Mouse (Mus musculus): ENCODE measurements around the gene Dedd.

Dedd gene

GRCm38 (mm10) chr1:171361106-171362103 is 32.5 kb downstream of the Dedd start:
- DNase-seq, result peak; percentile 89 to 91

GRCm38 (mm10) chr1:171365934-171366333 is 37.0 kb downstream of the Dedd start:
- no peak for DNase-seq

DNA sequence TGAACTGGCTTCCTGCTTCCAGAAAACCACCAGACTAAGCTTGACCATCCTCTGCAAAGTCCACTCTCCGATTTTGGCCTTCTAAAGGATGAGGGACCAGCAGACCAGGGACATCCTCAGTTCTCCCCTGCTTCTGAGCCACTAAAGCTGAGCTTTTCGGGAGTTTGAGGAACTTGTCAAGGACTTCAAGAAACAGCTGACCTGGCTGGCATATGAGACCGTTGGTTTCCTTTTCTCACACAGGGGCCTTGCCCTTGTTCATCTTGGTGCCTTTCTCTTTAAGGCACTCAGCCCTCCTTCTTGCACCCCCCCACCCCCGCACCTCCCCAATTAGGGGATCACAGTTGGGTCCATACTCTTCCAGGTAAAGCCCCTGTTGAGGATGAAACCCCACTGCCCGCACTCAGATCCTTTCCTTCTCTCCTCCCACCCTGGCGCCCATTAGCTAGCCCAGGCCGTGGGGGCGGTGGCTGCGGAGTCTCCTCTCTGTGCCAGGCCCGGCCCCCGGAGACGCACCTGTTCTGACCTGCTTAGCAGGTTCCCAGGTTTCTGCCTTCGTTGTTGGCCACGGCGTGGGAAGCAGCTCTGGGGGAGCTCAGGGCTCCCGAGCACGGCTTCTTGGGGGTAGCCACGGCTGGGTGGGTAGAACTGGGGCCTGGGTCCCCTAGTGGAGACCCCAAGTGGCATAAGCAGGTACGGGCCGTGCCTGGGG is 41.1 kb downstream of the Dedd start, which contains the start of gene Nectin4:
Gene Nectin4, plus strand, starts transcription at position 255 of the 712 bp plus-strand sequence.
- DNase-seq, result no peak

GRCm38 (mm10) chr1:171372880-171373279 is 43.9 kb downstream of the Dedd start:
- DNase-seq, result no peak

DNA sequence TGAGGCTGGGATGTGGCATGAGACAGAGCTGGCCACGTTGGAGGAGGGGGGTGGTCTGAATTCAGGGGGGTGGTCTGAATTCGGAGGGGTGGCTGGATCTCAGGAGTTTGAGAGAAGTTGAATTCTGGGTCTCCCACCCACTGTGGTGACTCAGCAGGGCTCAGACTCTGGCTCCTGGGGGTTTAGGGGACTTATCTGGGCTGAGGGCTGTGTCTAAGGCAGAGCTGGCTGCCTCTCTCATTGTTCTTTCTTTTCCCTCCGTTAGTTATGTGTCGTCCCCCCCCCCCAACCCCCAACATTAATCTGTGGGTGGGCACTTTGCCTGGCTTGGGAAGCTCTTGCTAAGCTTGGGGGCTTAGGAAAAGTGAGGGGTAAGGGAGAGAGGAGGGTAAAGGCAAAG is 45.0 kb downstream of the Dedd start:
- no peak for DNase-seq

GRCm38 (mm10) chr1:171375646-171376097 is 46.7 kb downstream of the Dedd start:
- no peak for DNase-seq

- peak; percentile 45 to 46 for DNase-seq
Observed at GRCm38 (mm10) chr1:171378298-171378697, 49.4 kb downstream of the Dedd start.

GRCm38 (mm10) chr1:171379935-171380599 is 51.1 kb downstream of the Dedd start:
- peak; percentile 86 to 88 for DNase-seq

- DNase-seq, result no peak
Observed at GRCm38 (mm10) chr1:171382096-171382620, 53.2 kb downstream of the Dedd start.

- no peak for DNase-seq
Observed at GRCm38 (mm10) chr1:171384361-171384760, 55.4 kb downstream of the Dedd start.

DNA sequence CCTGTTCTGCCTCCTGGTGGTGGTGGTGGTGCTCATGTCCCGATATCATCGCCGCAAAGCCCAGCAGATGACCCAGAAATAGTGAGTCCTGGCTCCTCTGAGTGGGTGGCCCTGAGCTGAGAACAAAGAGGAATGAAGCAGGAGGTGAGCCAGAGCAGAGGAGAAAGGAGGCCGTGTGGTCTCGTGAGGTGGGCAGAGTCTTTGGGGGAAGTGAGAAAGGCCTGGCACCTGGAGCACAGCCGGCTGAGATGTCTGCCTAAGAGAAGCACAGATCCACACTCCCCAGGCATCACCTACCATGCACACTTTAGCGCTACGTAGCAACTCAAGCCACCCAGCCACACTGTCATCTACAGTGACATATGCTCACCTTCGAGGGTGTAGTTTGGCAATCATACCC is 56.2 kb downstream of the Dedd start:
- DNase-seq, result no peak

DNA sequence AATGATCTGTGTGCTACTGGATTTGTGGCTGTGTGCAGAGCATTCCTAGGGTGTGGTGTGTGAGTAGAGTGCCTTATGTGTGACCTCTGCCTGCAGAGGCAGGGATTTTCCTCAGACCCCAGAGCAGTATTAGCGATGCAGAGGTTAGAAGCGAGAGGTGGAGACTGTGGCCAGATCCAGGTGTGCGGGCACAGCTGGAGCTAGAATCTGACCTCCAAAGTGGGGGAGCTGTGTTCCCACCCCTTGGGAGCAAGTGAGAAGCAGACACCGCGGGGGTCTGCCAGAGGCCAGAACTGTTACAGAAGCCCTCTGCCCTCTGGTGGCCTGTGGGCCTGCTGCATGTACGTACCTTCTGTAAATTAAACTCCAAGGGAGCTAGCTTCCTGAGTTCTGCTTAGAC is 58.2 kb downstream of the Dedd start:
- DNase-seq, result peak; percentile 59 to 67

DNA sequence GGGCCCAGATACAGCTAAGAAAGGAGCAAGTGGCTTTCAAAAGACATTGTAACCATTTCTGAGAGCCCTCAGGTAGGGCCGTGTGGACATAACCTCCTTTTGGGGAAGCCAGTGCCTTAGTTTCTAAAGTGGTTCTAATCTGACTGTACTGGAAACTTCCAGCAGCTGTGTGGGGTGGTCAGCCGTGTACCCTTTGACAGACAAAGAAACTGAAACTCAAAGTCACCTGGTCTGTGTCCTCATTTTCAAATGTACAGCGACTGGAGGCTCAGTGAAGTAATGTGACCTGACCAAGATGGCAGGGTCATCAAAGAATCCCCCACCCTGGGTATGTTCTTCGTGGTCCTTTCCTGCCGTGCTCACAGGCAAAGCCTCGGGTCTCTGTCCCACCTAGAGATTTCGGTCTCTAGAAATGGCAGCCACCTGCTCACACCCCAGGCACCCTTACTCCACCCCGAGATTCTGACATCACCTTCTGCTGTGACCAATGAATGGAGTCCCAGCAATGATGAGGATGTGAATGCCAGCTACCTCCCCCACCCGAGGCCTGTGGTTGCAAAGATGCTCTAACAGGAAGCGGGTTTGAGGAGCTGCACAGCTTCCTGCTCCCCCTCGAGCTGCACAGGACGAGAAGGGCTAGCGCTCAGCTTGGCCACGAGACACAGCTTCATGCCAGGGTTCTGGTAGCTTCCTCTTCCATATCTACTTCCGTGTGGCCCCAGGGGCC is 59.6 kb downstream of the Dedd start, which contains the start of gene Arhgap30:
Gene Arhgap30, plus strand, starts transcription at position 579 of the 727 bp plus-strand sequence.
- DNase-seq, result no peak

- DNase-seq, result no peak
Observed at GRCm38 (mm10) chr1:171390101-171390500, 61.2 kb downstream of the Dedd start.

Measured in cerebellum, postnatal 10 days (tissue).